Mouse (Mus musculus) CH12.LX (cell line): ENCODE measurements around the gene Smox. TPM values are rescaled to one million over a fixed set of nuclear protein-coding genes. Genes with fewer than 3 reads are reported as not detected.

Source experiments
- DNase-seq: peaks from one replicate; pipeline ENCODE4 v3.0.0-alpha.2; 2013; ENCODE audit errors: extremely low read depth
- H3K27ac ChIP-seq: 2 replicates; pipeline ENCODE4 v1.5.1; 2012; ENCODE audit warnings: low read depth, mild to moderate bottlenecking, control low read depth, moderate library complexity; ENCODE audit not compliant: insufficient read depth
- H3K27me3 ChIP-seq: replicated peaks from 2 replicates; pipeline ENCODE3; 2012; ENCODE audit warnings: inconsistent platforms
- H3K36me3 ChIP-seq, 2 experiments: replicated peaks in 1 of 2; 2 replicates each; pipeline versions ENCODE3 to v1.6.1; 2012; ENCODE audit warnings: inconsistent platforms in 1 of 2, low read length in 1 of 2, mild to moderate bottlenecking in 1 of 2, mixed read lengths in 1 of 2, moderate library complexity in 1 of 2; ENCODE audit not compliant: control insufficient read depth in 1 of 2, insufficient read depth in 1 of 2
- H3K4me1 ChIP-seq, 2 experiments: 2 replicates each; pipeline ENCODE4 v1.6.1; 2012; ENCODE audit warnings: inconsistent platforms in 1 of 2, moderate library complexity in 1 of 2; ENCODE audit not compliant: insufficient read depth in 2 of 2, control insufficient read depth in 1 of 2
- H3K4me2 ChIP-seq: 2 replicates; pipeline ENCODE4 v1.6.1; 2012; ENCODE audit warnings: low read depth, mild to moderate bottlenecking, control low read depth; ENCODE audit not compliant: poor library complexity, insufficient read depth, severe bottlenecking
- H3K4me3 ChIP-seq, 3 experiments: fragments of 150-350 bp in 1 of 3; sonication (generic) in 1 of 3; replicated peaks in 1 of 3; 2 replicates each; pipeline versions ENCODE3 to v1.5.1; 2011 to 2012; ENCODE audit warnings: low read depth in 2 of 3, low read length in 2 of 3, mild to moderate bottlenecking in 2 of 3, moderate library complexity in 2 of 3, control low read depth in 1 of 3, improper control_type of control experiment in 1 of 3, inconsistent platforms in 1 of 3, mixed read lengths in 1 of 3; ENCODE audit not compliant: poor library complexity in 1 of 3
- H3K79me2 ChIP-seq: replicated peaks from 2 replicates; pipeline ENCODE4 v1.6.1; 2012; ENCODE audit warnings: mild to moderate bottlenecking, moderate library complexity; ENCODE audit not compliant: control insufficient read depth, poor library complexity, insufficient read depth, severe bottlenecking; ENCODE audit errors: extremely low read depth
- H3K9ac ChIP-seq: 2 replicates; pipeline ENCODE4 v1.6.1; 2012; ENCODE audit warnings: low read depth, mild to moderate bottlenecking, control low read depth, moderate library complexity; ENCODE audit not compliant: insufficient read depth
- H3K9me3 ChIP-seq: replicated peaks from 2 replicates; pipeline ENCODE3; 2012; ENCODE audit warnings: low read length, inconsistent platforms, mixed read lengths
- CHD1 ChIP-seq: IDR thresholded peaks from 2 replicates; pipeline ENCODE4 v1.6.1; 2012; ENCODE audit warnings: low read depth, low read length, improper control_type of control experiment, inconsistent platforms
- CHD2 ChIP-seq: IDR thresholded peaks from 2 replicates; pipeline ENCODE4 v1.6.1; 2011; ENCODE audit warnings: low read length, improper control_type of control experiment
- E2F4 ChIP-seq: IDR thresholded peaks from 2 replicates; pipeline ENCODE4 v1.6.1; 2011; ENCODE audit warnings: low read depth, low read length, improper control_type of control experiment; ENCODE audit not compliant: insufficient replicate concordance
- ETS1 ChIP-seq: conservative IDR thresholded peaks from 2 replicates; pipeline ENCODE4 v1.6.1; 2012; ENCODE audit warnings: low read depth, mild to moderate bottlenecking, inconsistent platforms, low read length, improper control_type of control experiment, moderate library complexity
- IRF4 ChIP-seq: IDR thresholded peaks from 2 replicates; pipeline ENCODE4 v1.6.1; 2014; ENCODE audit warnings: low read depth, mild to moderate bottlenecking, inconsistent platforms, low read length, improper control_type of control experiment
- JUN ChIP-seq: IDR thresholded peaks from 2 replicates; pipeline ENCODE4 v1.6.1; 2011; ENCODE audit warnings: low read depth, mild to moderate bottlenecking, low read length, improper control_type of control experiment, moderate library complexity; ENCODE audit not compliant: insufficient read depth
- JUND ChIP-seq: conservative IDR thresholded peaks from 2 replicates; pipeline ENCODE4 v1.6.1; 2011; ENCODE audit warnings: low read depth, low read length, improper control_type of control experiment
- KAT2A ChIP-seq: IDR thresholded peaks from 2 replicates; pipeline ENCODE4 v1.6.1; 2012; ENCODE audit warnings: low read length, improper control_type of control experiment, inconsistent platforms; ENCODE audit not compliant: insufficient replicate concordance
- MAX ChIP-seq: IDR thresholded peaks from 2 replicates; pipeline ENCODE4 v1.6.1; 2011; ENCODE audit warnings: low read length, improper control_type of control experiment
- MAZ ChIP-seq: IDR thresholded peaks from 2 replicates; pipeline ENCODE4 v1.6.1; 2012; ENCODE audit warnings: low read depth, mild to moderate bottlenecking, inconsistent platforms, low read length, improper control_type of control experiment, moderate library complexity
- MXI1 ChIP-seq: IDR thresholded peaks from 2 replicates; pipeline ENCODE4 v1.6.1; 2011; ENCODE audit warnings: mild to moderate bottlenecking, low read depth, low read length, improper control_type of control experiment
- MYC ChIP-seq: IDR thresholded peaks from 2 replicates; pipeline ENCODE4 v1.6.1; 2011; ENCODE audit warnings: low read depth, mild to moderate bottlenecking, improper control_type of control experiment, low read length
- NELFE ChIP-seq: IDR thresholded peaks from 2 replicates; pipeline ENCODE4 v1.6.1; 2011; ENCODE audit warnings: low read depth, low read length, improper control_type of control experiment
- NRF1 ChIP-seq: IDR thresholded peaks from 2 replicates; pipeline ENCODE4 v1.6.1; 2014; ENCODE audit warnings: low read depth, mild to moderate bottlenecking, inconsistent platforms, low read length, improper control_type of control experiment, moderate library complexity
- POLR2AphosphoS2 ChIP-seq: IDR thresholded peaks from 2 replicates; pipeline ENCODE4 v1.6.1; 2011; ENCODE audit warnings: low read depth, low read length, improper control_type of control experiment
- RCOR1 ChIP-seq: conservative IDR thresholded peaks from 2 replicates; pipeline ENCODE4 v1.6.1; 2012; ENCODE audit warnings: low read depth, mild to moderate bottlenecking, inconsistent platforms, low read length, improper control_type of control experiment
- SIN3A ChIP-seq: IDR thresholded peaks from 2 replicates; pipeline ENCODE4 v1.6.1; 2012; ENCODE audit warnings: low read length, improper control_type of control experiment, inconsistent platforms
- SMC3 ChIP-seq: IDR thresholded peaks from 2 replicates; pipeline ENCODE4 v1.6.1; 2011; ENCODE audit warnings: low read depth, low read length, improper control_type of control experiment
- TCF12 ChIP-seq: IDR thresholded peaks from 2 replicates; pipeline ENCODE4 v1.6.1; 2014; ENCODE audit warnings: low read depth, mild to moderate bottlenecking, inconsistent platforms, low read length, improper control_type of control experiment
- UBTF ChIP-seq: IDR thresholded peaks from 2 replicates; pipeline ENCODE4 v1.6.1; 2012; ENCODE audit warnings: low read depth, mild to moderate bottlenecking, inconsistent platforms, low read length, improper control_type of control experiment, moderate library complexity
- ZKSCAN1 ChIP-seq: IDR thresholded peaks from 2 replicates; pipeline ENCODE4 v1.6.1; 2012; ENCODE audit warnings: low read depth, inconsistent platforms, low read length, improper control_type of control experiment, borderline replicate concordance
- ZNF384 ChIP-seq: IDR thresholded peaks from 2 replicates; pipeline ENCODE4 v1.6.1; 2012; ENCODE audit warnings: low read depth, low read length, improper control_type of control experiment, inconsistent platforms
- dilution Hi-C: fragments of 300-500 bp; cut with MboI; formaldehyde crosslinking; loops from 2 replicates; pipeline ENCODE4 v1.14.3; 2020; ENCODE audit warnings: low sequenced_read_pairs; ENCODE audit not compliant: extremely low pct_unique_long_range_greater_than_20kb, extremely low pct_ligation_motif_present
- in situ Hi-C: fragments of 300-500 bp; cut with MboI; formaldehyde crosslinking; loops from 3 replicates; pipeline ENCODE4 v1.14.3; 2019; ENCODE audit warnings: low sequenced_read_pairs, low pct_ligation_motif_present, low pct_unique_long_range_greater_than_20kb, mixed read lengths
- polyA plus RNA-seq: library from polyadenylated mRNA; unstranded; fragments of >175 nt; gene quantifications from 2 replicates; pipeline ENCODE4 v1.2.1, GENCODE M21; 2012; ENCODE audit warnings: low read depth; ENCODE audit not compliant: insufficient read length
- total RNA-seq, 2 experiments: library from RNA; depleted of rRNA; stranded (reverse); fragments of 300-350 nt in 1 of 2; fragments of >200 nt in 1 of 2; gene quantifications; 2 replicates each; pipeline ENCODE4 v1.2.3; 2012 to 2014

The Smox gene
- total and polyA plus RNA-seq, 3 experiments = 3.3 to 7.6 (median 4.4) TPM

DNA sequence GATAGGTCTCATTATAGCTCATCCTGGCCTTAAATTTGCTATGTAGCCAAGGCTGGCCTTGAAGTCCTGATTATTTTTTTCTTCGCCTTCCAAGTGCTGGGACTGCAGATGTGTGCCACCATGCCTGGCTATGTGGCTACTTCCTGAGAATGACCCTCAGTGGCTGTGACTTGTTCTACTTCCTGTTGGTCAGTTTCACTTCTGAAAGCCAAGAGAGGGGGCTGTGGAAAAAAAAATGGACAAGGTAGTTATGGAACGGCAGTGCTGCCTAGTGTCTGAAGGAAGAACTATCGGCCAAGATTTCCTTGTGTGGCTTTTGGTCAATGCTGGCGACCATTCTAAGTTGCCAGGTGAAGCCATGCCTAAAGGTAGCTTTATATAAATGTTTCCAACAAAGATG, 26.3 kb downstream of the Smox start (continued):
- no peak for TF ChIP-seq E2F4
- no peak for TF ChIP-seq JUND
- no peak for TF ChIP-seq CHD2
- no peak for TF ChIP-seq NRF1
- TF ChIP-seq SMC3 = peak; percentile 31
- peak; percentile 72 for TF ChIP-seq ZNF384
- TF ChIP-seq KAT2A = no peak
- no peak for TF ChIP-seq TCF12
- TF ChIP-seq JUN = no peak
- TF ChIP-seq MAX = no peak

DNA sequence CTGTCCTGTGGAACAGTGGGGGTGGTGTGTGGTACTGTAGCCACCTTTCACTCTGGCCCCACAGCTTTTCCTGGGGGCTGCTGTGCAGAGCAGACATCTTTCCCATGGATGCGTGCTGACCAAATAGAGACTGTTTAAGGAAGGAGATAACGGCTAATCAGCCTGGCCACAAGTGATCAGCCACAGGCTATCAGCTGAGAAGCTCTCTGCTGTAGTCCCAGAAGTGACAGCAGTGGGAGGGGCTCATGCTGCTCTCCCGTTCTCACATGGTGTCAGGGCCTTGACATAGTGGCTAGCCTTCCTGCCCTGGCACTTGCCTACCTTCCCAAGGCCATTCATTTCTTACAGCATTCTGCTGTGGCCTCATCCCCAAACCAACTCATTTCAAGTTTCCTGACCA, 27.5 kb downstream of the Smox start:
- Histone ChIP-seq H3K4me2 (no peak overlapping the region), H3K27me3 (no peaks in the 10 kb centered on the region), H3K9ac (no peak overlapping the region), H3K79me2 (no peaks in the 10 kb centered on the region), H3K4me3 (no peak overlapping the region), H3K36me3 (peaks cover 4 to 18% of the 10 kb centered on the region in 2 experiments), H3K4me1 (peaks cover 6 to 7% of the 10 kb centered on the region in 2 experiments; a peak in 2 of 4 replicates), H3K27ac (no peak overlapping the region), H3K9me3 (no peaks in the 10 kb centered on the region)
- dilution Hi-C loops (no loop called here), in situ Hi-C loops (loop anchor here (25.0 kb wide), 2 partner anchors 256 to 431 kb away; partner anchors contain the start of genes Pank2 and Siglec1)
- no peak for TF ChIP-seq UBTF
- TF ChIP-seq JUND = no peak
- TF ChIP-seq POLR2AphosphoS2 = no peak
- TF ChIP-seq ZKSCAN1 = no peak
- no peak for TF ChIP-seq ZNF384
- no peak for TF ChIP-seq IRF4
- no peak for TF ChIP-seq MAZ
- no peak for TF ChIP-seq MAX
- no peak for TF ChIP-seq MYC
- TF ChIP-seq CHD1 = no peak
- no peak for TF ChIP-seq NELFE
- no peak for TF ChIP-seq E2F4
- no peak for TF ChIP-seq RCOR1
- TF ChIP-seq ETS1 = no peak
- TF ChIP-seq SMC3 = no peak
- TF ChIP-seq MXI1 = no peak
- TF ChIP-seq SIN3A = no peak
- DNase-seq = no peak
